Mouse (Mus musculus) brain, embryonic 14.5 days (tissue): Measurements from ENCODE around the gene Tcf7l1.

Experiments used
- CTCF ChIP-seq: fragments of 200-500 bp; IDR thresholded peaks from 2 replicates; pipeline ENCODE4 v1.5.1; 2012; ENCODE audit warnings: inconsistent platforms, mild to moderate bottlenecking, moderate library complexity, borderline replicate concordance; ENCODE audit not compliant: insufficient read depth, insufficient read length; ENCODE audit errors: extremely low read depth
- POLR2A ChIP-seq: fragments of 200-500 bp; IDR thresholded peaks from 2 replicates; pipeline ENCODE4 v1.6.1; 2012; ENCODE audit warnings: mild to moderate bottlenecking, inconsistent platforms, borderline replicate concordance; ENCODE audit not compliant: poor library complexity, insufficient read depth, insufficient read length, severe bottlenecking; ENCODE audit errors: extremely low read depth

DNA sequence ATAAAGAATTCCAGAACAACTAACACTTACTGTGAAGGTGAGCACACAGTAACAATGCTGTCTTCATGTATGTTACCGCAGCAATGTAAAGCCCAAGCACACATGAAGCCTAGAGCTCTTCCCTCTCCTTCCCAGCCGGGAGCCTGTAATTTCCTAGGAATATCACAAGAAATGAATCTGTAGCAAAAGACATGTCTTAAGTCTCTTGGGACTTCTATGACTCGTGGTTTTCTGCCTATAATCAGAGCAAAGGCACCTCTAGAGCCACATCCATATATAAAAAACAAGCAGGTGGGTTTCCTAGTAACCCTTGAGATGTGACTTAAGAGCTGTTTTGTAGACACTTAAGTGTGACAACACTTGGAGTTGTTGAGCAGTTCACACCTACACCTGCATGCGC is 48.7 kb upstream of the Tcf7l1 start:
- TF ChIP-seq CTCF (no peak), POLR2A (no peak)
